Mouse (Mus musculus) embryo, embryonic 10 days (tissue): ENCODE results near the gene Pdap1.
"Not testable (repeated sequence)": the region's sequence is repeated elsewhere in the genome, so short reads cannot be mapped to it uniquely, and the experiment has no call there.

Experiments used
- DNase-seq: peaks from one replicate; pipeline ENCODE4 v3.0.0-alpha.2; 2015; ENCODE audit warnings: low spot score

Pdap1 gene

DNA sequence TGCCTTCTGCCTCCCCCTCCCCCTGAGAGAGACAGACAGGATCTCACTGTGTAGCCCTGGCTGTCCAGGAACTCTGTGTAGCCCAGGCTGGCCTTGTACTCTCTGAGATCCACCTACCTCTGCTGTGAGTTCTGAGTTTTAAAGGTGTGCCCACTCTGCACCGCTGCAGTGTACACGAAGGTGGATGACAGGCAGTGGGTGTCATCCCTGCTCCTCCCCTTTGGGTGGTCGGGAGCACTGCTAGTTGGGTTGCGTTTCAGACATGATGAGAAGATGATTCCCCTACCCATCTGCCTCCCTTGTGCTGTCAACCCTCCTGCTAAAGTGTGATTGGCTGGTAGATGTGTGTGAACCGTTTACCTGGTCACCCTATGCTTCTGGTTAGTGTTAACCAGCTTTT, 21.6 kb downstream of the Pdap1 start:
- DNase-seq = no peak

DNA sequence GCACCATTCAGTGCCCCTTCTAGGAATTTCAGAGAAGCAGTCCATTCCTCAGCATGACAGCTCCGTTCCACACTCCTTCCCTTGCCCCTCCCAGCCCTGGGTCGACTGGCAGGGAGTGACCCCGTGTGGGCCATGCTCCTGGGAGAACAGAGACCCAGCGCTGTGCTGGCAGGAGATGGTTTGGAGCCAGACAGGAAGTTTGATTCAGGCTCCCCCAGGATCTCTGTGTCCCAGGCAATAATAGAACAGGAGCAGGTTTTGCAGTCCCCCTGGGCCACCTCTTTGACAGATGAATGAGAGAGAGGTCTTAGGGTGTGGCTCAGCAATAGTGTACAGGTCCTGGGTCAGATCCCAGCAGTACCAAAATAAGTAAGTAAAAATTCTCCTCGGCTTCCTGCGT, 22.0 kb downstream of the Pdap1 start:
- DNase-seq = no peak

DNA sequence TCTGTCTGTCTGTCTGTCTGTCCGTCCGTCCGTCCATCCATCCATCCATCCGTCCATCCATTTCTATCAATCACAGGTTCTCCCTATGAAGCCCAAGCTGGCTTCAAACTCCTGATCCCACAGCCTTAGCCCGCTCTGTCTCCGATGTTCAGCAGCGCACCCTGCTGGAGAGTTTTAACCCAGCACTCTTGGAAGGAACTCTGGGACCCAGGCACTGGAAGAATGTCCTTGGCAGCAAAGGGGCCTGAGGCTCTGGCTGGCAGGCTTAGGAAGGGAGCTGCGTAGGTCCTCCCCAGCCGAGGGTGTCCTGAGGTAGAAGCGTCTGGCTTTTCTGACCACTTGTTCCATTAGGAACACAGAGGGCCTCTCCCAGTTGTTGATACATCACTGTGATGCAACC, 23.1 kb downstream of the Pdap1 start:
- DNase-seq = peak; percentile 74

DNA sequence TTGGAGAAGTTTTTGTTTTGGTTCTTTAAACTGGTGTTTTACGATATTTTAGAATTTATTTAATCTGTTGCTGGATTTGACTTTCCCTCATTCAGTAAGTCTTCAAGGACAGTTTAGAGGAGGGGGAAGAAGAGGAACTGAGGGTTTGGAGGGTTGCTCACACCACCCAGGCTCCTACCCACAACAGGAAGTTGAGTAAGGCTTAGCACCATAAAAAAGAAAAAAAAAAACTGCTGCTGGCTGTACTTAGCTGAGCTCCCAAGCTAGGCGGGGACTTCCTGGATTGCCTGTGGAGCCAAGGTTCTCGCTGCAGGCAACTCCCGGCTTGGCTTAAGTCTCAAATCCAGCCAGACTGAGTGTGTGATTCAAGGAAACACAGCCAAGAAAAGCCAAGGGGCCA, 23.7 kb downstream of the Pdap1 start:
- DNase-seq = peak; percentile 29

DNA sequence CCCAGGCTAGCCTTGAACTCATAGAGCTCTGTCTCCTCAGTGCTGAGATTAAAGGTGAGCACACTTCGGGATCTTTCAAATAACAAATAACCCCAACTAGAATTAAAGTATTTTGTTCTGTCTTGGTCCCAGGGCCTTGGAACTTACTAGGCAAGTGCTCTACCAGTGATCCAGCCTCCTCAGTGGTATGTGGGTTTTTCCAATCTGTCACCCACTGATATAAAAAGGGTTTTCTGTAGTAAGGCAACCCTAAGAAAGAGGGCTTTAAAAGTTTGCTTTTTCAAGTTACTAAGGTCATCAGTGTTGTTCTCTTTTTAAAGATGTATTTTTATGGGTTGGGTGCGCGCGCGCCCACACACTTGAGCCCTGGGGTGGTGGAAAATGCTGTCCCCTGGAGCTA, 24.3 kb downstream of the Pdap1 start:
- DNase-seq = no peak

DNA sequence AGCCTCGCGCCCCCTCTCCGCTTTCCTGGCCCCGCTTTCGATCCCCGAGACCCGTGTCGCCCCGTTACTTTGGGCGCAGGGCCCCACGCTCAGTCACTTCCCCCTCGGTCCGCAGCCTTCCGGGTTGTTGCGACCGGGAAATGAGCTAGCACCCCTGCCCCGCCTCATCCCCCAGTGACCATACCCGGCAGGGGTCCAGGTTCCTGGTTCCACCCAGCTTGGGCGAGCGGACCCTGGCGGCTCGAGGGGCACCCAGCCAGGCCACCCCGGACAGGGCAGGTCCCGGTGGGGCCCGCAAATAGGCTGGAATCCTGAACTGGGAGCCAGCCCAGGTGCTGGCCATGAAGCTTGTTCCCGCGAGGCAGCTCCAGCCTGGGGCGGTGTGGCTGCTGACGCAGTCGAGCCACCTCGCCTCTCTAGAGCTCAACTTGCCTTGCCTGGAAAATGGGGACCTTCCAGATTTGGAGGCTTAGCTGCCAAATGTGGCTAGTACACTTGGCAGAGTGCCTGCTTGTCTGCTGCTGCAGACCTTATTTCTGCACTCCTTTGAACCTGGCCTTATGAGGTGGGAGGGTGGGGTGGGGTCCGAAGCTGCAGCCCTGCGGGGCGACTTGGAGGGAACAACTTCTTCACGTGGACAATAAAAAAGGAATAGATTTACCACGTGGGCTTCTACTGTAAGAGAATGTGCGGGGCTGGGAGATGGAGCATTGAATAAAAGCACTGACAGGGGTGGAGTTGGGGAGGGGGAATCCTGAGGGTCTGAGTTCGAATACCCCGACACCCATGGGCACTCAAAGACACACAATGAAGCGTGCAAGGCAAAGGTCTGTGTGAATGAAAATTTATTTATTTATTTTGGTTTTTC, 25.2 kb downstream of the Pdap1 start:
- no peak for DNase-seq

DNA sequence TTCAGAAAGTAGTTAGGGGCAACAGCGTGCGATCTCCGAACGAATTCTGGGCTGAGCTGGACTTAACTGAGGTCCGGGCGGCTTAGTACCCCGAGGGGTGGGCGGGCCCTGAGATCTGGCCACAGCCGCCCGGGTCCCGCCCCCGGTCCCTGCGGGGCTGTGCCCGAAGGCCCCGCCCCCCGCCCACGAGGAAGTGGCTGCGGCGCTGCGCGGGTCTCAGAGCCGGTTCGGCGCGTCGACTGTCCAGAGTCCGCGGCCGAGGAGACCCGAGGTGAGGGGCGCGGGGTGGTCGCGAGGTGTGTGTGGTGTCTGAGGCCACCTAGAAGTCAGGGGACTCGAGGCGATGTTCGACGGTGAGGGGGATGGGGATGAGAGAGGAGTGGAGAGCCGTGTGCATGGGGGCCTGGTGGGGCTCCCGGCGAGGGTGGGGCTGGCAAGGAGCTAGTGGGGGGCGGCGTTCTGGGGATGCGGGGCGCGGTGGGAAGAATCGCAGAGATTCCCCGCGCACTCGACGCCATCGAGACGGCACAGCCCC, 25.9 kb downstream of the Pdap1 start, which contains the start of gene Arpc1b:
TSS of gene Arpc1b (plus strand) at position 145 of the 535 bp plus-strand sequence.
- peak; percentile 64 for DNase-seq

DNA sequence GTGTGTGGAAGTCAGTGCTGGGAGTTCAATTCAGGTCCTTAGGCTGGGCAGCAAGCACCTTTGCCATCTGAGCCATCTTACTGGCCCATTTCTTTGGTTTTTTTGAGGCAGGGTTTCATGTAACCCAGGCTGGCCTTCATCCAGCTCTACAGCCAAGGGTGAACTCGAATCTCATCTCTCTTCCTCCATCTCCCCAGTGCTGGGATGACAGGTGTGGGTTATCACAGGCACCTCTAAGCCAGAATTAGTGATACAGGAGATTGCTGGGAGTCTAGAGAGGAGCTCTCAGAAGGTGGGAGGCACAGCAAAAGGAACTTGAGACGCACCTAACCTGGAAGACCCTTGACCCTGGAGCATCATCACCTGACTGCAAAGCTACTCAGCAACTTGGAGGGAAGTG, 26.6 kb downstream of the Pdap1 start:
- DNase-seq = no peak

DNA sequence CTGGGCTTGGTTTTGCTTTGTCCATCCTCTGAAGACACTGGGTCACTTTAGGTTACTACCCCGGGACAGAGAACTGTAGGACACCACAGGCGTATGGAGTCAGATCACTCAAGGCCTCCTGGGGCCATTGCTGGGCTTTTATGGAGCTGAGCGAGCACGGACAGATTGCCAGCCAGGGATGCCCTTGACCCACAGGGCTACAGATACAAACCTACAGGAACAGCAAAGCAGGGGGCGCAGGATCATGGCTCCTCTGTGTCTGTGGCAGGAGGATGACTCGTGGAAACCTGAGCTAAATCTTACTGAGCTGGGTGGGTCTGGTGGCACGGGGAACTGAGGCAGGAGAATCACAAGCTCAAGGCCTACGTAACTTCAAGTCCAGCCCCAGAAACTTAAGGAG, 27.5 kb downstream of the Pdap1 start:
- DNase-seq = no peak

DNA sequence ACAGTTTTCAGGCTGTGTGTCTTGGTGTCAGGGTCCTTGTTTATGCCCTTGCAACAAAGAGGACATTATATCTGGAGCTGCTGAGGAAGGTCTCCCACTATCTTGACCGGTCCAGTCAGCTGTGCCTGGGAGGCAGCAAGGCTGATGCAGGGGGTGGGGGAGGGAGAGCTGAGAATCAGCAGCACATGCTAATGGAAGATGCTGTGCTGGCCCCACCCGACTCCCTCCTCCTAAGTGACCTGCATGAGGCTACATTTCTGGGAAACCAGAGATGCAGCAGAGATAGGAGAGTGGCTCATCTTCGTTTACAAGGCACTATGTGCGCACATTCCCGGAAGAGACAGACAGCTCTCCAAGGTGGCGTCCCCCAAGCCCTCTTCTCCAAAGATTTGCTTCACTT, 29.6 kb downstream of the Pdap1 start:
- DNase-seq = no peak

DNA sequence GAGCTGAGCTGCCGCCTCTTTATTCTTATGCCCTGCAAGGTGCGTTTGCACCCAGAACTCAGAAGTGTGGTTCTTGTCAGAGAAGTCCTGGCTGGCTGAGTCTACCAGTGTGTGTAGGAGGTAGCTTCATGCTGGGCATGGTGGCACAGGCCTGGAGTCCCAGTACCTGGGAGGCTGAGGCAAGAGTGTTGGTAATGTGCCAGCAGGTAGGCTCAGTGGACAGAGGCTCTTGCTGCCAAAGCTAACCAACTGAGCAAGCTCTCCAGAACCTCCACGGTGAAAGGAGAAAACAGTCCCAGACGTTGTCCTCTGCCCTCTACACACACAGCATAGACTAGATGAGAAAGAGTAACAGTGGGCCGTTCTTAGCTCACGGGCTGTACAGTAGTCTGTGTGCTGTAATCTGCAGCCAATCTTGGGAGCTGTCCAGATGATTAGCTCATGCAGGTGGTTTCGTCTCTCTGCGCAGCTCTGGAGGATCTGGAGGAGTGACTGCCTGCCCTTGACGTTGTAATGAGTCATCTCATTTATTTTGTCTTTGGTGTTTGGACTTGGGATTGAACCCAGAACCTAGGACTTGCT, 34.3 kb downstream of the Pdap1 start:
- DNase-seq = no peak

DNA sequence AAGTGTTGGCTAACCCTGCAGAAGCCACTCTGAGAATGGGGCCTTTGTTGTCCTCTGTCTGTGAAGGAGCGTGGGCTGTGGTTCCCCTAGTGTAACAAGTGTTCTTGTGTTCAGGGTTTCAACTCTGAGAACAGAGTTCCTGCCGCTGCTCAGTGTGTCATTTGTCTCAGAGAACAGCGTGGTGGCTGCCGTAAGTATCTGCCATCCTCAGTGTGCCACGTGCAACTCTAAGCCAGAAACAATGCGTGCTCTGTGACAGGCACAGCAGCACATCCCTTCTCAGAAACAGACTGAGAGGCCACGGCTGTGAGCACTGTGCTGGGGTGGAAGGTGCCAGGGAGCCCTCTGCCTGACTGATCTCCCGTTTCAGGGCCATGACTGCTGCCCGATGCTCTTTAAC, 35.7 kb downstream of the Pdap1 start:
- no peak for DNase-seq

DNA sequence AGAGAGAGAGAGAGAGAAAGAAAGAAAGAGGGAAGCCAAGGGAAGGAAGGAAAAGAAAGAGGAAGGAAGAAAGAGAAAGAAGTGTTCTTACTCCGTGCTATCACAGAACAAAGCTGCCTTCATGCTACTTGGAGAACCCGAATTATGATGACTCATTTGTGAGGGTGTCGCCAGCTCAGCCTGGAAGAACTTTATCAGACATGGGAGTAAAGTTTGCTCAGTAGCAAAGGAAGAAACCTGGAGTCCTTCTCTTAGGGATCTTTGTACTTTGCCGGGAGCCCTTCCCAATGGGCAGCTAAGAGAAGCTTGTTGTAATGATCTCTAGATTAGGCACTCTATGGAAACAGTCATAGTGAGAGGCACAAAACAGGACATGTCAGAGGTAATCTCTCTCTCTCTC, 37.3 kb downstream of the Pdap1 start:
- DNase-seq = no peak

DNA sequence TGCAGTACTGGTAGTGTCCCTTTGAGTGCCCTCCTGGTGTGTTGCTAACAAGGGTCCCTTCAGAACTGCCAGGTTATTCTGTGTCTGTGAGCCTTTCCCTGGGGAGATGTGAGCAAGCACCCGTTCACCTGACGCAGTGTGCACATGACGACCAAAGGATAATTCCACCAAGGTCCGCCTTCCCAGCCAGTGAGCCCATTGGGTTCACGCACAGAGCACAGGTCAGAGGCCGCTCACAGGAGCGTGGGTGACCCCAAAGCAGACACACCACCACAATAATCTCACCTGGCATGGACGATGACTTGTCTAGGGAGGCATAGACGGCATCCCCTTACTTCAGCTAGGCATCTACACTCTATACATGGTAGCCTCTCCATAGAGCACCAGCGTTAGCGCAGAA, 38.6 kb downstream of the Pdap1 start:
- not testable (repeated sequence) for DNase-seq

DNA sequence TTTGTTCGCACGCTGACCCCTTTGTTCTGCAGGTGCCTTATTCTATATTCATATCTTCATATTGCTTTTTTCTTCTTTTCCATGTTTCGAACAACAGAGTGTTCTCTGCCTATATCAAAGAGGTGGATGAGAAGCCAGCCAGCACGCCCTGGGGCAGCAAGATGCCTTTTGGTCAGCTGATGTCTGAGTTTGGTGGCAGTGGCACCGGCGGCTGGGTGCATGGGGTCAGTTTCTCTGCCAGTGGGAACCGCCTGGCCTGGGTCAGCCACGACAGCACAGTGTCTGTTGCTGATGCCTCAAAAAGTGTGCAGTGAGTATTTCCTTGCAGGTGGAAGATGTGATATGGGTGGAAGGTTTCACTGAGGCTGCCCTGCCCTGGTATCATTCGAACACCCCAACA, 39.1 kb downstream of the Pdap1 start:
- DNase-seq = no peak

DNA sequence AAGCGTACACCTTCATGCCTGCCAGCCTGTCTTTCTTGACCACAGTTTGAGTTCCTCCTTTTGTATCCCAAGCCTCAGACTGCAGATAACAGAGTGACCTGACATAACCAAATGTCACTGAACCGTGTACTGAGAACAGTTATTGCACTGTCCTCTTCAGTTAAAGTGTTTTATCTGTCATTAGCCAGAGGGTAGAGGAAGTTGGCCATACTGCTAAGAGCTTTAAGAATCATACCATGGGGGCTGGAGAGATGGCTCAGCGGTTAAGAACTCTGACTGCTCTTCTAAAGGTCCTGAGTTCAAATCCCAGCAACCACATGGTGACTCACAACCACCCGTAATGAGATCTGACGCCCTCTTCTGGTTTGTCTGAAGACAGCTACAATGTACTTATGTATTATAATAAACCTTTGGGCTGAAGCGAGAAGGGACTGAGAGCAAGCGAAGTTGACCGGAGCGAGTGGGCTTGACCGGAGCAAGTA, 41.7 kb downstream of the Pdap1 start:
- DNase-seq = no peak

DNA sequence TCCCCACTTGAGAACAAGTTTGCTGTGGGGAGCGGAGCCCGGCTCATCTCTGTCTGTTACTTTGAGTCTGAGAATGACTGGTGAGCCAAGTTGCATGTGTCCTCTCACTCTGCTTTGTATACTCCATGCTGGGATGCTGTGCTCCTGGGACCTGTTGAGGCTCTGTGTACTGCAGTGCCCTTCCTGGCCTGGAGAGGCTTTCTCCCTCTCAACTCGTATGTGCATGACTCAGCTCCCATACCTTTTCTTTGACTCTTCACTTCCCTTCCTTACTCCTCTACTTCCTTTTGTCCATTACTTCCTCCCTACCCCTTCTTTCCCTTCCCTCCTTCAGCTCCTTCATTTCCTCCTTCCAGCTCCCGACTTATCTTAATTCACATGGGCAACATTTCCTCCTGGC, 43.8 kb downstream of the Pdap1 start:
- no peak for DNase-seq

DNA sequence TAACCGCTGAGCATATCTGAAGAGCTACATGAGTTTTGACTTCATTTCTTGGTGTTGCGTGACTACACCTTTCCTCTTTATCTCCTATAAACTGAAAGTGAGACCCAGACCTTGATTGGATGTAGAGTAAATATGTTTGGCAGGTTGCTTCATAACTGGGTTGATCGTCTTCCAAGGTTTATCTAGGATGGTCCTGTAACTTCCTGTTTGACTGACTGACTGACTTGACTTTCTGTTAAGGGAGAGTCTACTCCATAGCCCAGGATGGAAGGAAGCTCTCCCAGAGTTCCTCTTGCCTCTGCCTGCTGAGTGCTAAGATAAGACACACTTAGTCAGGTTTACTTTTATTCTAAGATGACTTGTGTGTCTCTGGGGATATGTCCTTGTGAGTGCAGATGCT, 50.2 kb downstream of the Pdap1 start:
- DNase-seq = no peak

DNA sequence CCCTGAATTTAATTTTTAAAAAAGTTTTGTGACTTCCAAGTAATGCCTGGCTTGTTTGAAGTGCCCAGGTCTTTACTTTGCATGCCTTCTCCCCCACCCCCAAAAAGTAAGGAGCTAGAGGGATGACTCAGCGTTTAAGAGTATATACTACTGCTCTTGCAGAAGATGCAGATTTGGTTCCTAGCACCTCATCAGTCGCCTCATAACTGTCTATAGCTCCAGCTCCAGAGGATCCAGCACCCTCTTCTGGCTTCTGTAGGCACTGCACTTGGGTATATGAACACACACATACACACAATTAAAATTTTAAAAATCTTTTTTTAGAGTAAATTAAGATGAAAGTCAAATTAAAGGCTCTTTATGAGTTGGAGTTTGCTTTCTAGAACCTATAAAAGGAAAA, 51.9 kb downstream of the Pdap1 start:
- no peak for DNase-seq

DNA sequence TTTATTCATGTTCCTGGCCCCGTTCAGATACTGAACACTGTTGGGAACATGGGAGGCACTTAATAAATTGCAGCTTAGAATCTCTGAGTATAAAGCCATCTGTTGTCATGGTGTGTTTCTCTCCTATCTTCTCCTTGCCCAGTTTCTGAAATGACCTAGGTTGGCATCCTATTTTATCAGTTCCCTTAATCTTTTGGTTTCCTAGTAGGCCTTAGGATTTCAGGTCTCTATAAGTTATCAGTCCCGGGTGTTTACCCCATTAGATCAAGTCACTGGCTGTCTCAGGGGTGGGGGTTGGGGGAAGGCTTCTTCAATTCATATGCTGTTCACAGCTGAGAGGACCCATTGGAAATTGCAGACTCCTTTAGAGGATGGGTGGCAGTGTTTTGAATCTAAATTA, 55.2 kb downstream of the Pdap1 start:
- no peak for DNase-seq

DNA sequence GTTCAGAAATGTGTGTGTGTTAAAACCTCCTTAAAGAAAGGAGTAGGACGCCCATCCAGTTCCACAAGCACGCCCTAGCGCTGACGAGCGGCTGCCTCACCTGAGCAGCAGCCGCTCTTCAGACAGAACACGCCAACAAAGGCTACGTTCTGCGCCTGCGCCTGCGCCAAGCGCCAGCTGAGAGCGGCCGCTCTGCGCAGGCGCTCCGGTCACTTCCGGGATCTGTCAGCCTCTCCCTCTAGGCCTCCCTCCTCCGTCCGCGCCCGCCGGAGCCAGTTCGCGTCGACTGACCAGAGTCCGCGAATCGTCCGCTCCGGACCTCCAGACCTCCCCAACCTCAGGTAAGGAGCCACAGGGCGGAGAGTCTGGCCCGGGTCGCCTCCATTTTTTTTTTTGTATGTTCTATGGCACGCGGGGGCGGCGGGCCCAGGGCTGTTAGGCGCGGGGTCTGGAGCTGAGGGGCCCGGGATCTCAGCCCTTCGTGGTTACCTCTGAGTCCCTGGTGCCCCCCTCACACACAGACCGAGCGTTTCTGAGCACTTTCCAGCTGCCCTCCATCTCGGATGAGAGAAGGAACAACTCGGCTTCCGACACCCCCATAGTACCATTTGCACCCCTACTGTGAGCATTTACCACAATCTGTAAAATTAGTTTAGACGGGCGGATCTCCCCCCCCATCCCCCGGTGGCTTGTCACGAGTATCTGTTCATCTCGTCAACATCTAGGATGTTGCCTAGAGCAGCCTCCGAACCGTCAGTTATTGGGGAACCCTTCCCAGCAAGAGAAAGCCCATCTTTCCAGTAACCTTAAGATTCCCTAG, 56.2 kb downstream of the Pdap1 start, which contains the start of the genes Arpc1a and Kpna7:
TSS of gene Arpc1a (plus strand) at position 199 of the 820 bp plus-strand sequence.
TSS of gene Kpna7 (minus strand) at position 399 of the 820 bp plus-strand sequence.
- DNase-seq = peak; percentile 96

DNA sequence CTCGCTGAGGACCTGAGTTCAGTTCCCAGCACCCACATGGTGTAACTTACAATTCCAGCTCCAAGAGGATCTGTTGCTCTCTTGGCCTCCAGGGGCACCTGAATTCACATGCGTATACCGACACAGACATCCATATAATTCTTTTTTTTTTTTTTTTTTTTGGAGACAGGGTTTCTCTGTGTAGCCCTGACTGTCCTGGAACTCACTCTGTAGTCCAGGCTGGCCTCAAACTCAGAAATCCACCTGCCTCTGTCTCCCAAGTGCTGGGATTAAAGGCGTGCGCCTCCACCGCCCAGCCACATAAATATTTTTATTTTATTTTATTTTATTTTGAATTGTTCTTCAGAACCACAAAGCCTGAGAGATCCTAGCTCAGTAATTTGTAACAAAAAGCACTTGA, 56.8 kb downstream of the Pdap1 start:
- DNase-seq = not testable (repeated sequence)
